Mouse (Mus musculus) lung, postnatal 0 days (tissue): ENCODE measurements at regions not wholly inside any gene's neighbourhood (a gene's known extent, or its start where the extent isn't known, plus 50 kb on each side); places are given as distances from the start of the nearest gene placed in this dataset.

Source experiments
- CTCF ChIP-seq: IDR thresholded peaks from 2 replicates; pipeline ENCODE4 v1.5.1; 2016; ENCODE audit warnings: antibody characterized with exemption, mild to moderate bottlenecking
- EP300 ChIP-seq: IDR thresholded peaks from 2 replicates; pipeline ENCODE4 v1.6.1; 2016; ENCODE audit warnings: antibody characterized with exemption, mild to moderate bottlenecking, control low read depth

DNA sequence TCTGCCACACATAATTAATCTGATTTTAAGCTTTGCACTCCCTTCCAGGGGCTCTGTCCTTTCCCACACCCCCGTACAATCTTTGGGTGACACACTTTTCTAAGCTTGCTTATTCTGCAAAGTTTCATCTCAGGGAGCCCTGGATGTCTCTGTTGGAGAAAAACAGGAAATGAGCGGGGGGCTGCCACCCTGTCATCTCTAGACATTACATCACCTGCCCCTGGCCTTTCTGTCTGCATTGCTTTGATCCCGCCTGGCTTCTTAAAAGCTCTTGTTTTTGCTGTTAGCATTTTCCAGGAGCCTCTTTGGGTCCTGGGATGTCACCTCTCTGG lies 180.2 kb upstream of the Map1b start:
- no peak for TF ChIP-seq CTCF
- TF ChIP-seq EP300, result no peak
